10 mouse cellular contexts compared by ENCODE assay signal in genomic region chr3:145729531-145729930, GRCm38 (mm10). TPM values are rescaled to one million over a fixed set of nuclear protein-coding genes. Genes with fewer than 3 reads are reported as not detected.
DNase-seq lines count a peak whose midpoint lies in the region; ATAC-seq and TF ChIP-seq lines count a peak whose summit lies in the region.
"Had no signal": no experiment of that assay in that cellular context is flagged by ENCODE, and none has a peak within 500 bp of the region (broad histone marks: within the 10 kb centered on the region; RNA-seq: fewer than 3 reads in every experiment).

No protein-coding gene starts in this region.

- H3K4me3 ChIP-seq in forebrain, postnatal 0 days (ENCODE audit: low read depth, low read length): no peak overlapping the region
- no peak overlapping the region for H3K4me3 ChIP-seq in forebrain, embryonic 13.5 days
- no peak overlapping the region for H3K4me3 ChIP-seq in kidney, postnatal 0 days (replicated peaks; ENCODE audit: low read depth, low read length)
- H3K4me3 ChIP-seq: limb, embryonic 13.5 days had no signal

- no peaks in the 10 kb centered on the region for H3K4me1 ChIP-seq in forebrain, postnatal 0 days (ENCODE audit: insufficient read depth)
- peaks cover 8% of the 10 kb centered on the region for H3K4me1 ChIP-seq in forebrain, embryonic 13.5 days
- peaks cover 6% of the 10 kb centered on the region; the same call in 1 of the 2 replicates for H3K4me1 ChIP-seq in kidney, postnatal 0 days (replicated peaks; ENCODE audit: insufficient read depth, low read length)

- WGBS in forebrain, postnatal 0 days: 82% methylated on average over 4 of the region's 4 CpGs
- WGBS in forebrain, embryonic 13.5 days: 84% methylated on average over 4 of the region's 4 CpGs
- 60% methylated on average over 4 of the region's 4 CpGs for WGBS in kidney, postnatal 0 days

- peak; percentile 38; the same call in 1 of the 2 replicates for TF ChIP-seq CTCF in forebrain, postnatal 0 days (IDR thresholded peaks at IDR 0.05; ENCODE audit: low read depth)
- peak; percentile 65 for TF ChIP-seq CTCF in kidney, postnatal 0 days (IDR thresholded peaks at IDR 0.05; ENCODE audit: low read depth)

- DNase-seq in forebrain, postnatal 0 days: no peak
- DNase-seq in ES-CJ7 (ENCODE audit: low read depth, low spot score): peak; percentile 40
- peak; percentile 21 for DNase-seq in gastrocnemius, postnatal 14 days
- peak; percentile 22 for DNase-seq in kidney, postnatal 0 days (ENCODE audit: low spot score)
- DNase-seq in retina, embryonic 14.5 days (ENCODE audit: low spot score): peak; percentile 33
- DNase-seq in layer of hippocampus, adult 9-11 months: no peak
- DNase-seq in layer of hippocampus, adult 8-10 months (ENCODE audit: low spot score in 2 of 2): no peak

- no peak overlapping the region for H3K4me2 ChIP-seq in forebrain, postnatal 0 days (ENCODE audit: low read depth)
- no peak overlapping the region for H3K4me2 ChIP-seq in forebrain, embryonic 13.5 days
- no peak overlapping the region for H3K4me2 ChIP-seq in kidney, postnatal 0 days (ENCODE audit: low read length)
- H3K4me2 ChIP-seq: limb, embryonic 13.5 days had no signal

- H3K27ac ChIP-seq in forebrain, postnatal 0 days (ENCODE audit: low read depth, low read length): no peak overlapping the region
- no peak overlapping the region for H3K27ac ChIP-seq in forebrain, embryonic 13.5 days
- no peak overlapping the region for H3K27ac ChIP-seq in kidney, postnatal 0 days
- H3K27ac ChIP-seq: limb, embryonic 13.5 days had no signal

- intact Hi-C loops in gastrocnemius, postnatal 14 days (cut with DNase I; ENCODE audit: low total_unique reads): loop anchor here (5.0 kb wide), 1 partner anchor 147 kb away; no protein-coding TSS in a partner anchor

- no peaks in the 10 kb centered on the region for H3K9me3 ChIP-seq in forebrain, postnatal 0 days (ENCODE audit: low read length)
- H3K9me3 ChIP-seq in forebrain, embryonic 13.5 days (replicated peaks): no peaks in the 10 kb centered on the region
- H3K9me3 ChIP-seq in kidney, postnatal 0 days (replicated peaks; ENCODE audit: low read length): no peaks in the 10 kb centered on the region
- H3K9me3 ChIP-seq: limb, embryonic 13.5 days had no signal

- no peaks in the 10 kb centered on the region for H3K27me3 ChIP-seq in forebrain, postnatal 0 days (ENCODE audit: insufficient read depth, low read length)
- H3K27me3 ChIP-seq in forebrain, embryonic 13.5 days: no peaks in the 10 kb centered on the region
- no peaks in the 10 kb centered on the region for H3K27me3 ChIP-seq in kidney, postnatal 0 days (ENCODE audit: insufficient read depth, low read length)
- H3K27me3 ChIP-seq: limb, embryonic 13.5 days had no signal

- no peaks in the 10 kb centered on the region for H3K36me3 ChIP-seq in forebrain, postnatal 0 days (ENCODE audit: insufficient read depth)
- no peaks in the 10 kb centered on the region for H3K36me3 ChIP-seq in forebrain, embryonic 13.5 days (ENCODE audit: poor library complexity, severe bottlenecking)
- H3K36me3 ChIP-seq in kidney, postnatal 0 days (ENCODE audit: insufficient read depth, low read length): no peaks in the 10 kb centered on the region
- H3K36me3 ChIP-seq: G1E; limb, embryonic 13.5 days had no signal

- ATAC-seq in forebrain, postnatal 0 days: no peak
- no peak for ATAC-seq in forebrain, embryonic 13.5 days
- ATAC-seq in kidney, postnatal 0 days (replicated peaks; ENCODE audit: low FRiP score, low read depth): no peak

- H3K9ac ChIP-seq in forebrain, postnatal 0 days: no peak overlapping the region
- H3K9ac ChIP-seq in forebrain, embryonic 13.5 days: no peak overlapping the region
- no peak overlapping the region for H3K9ac ChIP-seq in kidney, postnatal 0 days (ENCODE audit: low read depth, low read length)
- H3K9ac ChIP-seq: limb, embryonic 13.5 days had no signal

RNA-seq across cellular contexts. Expression of gene Ddah1, which starts 28.9 kb away (rescaled TPM):
- total RNA-seq in forebrain, postnatal 0 days (2014; rRNA removed): 112 and 147 TPM in 2 replicates
- polyA plus RNA-seq in forebrain, postnatal 0 days (2015; fragmentation: Nextera tagmentation; extraction: Ambion mirVana): 168 and 206 TPM in 2 replicates
- 128 and 149 TPM in 2 replicates for polyA plus RNA-seq in forebrain, embryonic 13.5 days (2015; fragmentation: Nextera tagmentation; extraction: Ambion mirVana)
- total RNA-seq in gastrocnemius, postnatal 14 days (2021): 1 to 10 TPM; 6.7 to 9.6 TPM
- 108 and 119 TPM in 2 replicates for polyA plus RNA-seq in kidney, postnatal 0 days (2015; fragmentation: Nextera tagmentation; extraction: Ambion mirVana)
- total RNA-seq in layer of hippocampus, adult 8-10 months (2022): 10 to 100 TPM; 55.4 to 64.4 (median 60.5) TPM
- polyA plus RNA-seq: G1E had no signal

Comparison
In these comparisons a context has a peak if more than half of its experiments do, and no peak if none do; other contexts are left out.
1. DNase-seq: peak in ES-CJ7 (single experiment), gastrocnemius, postnatal 14 days (single experiment), kidney, postnatal 0 days (single experiment) and retina, embryonic 14.5 days (single experiment); none in forebrain, postnatal 0 days (single experiment), layer of hippocampus, adult 9-11 months (single experiment) and layer of hippocampus, adult 8-10 months (0 of 2).
2. RNA of gene Ddah1, which starts 28.9 kb away (total RNA-seq): 112 to 147 TPM in forebrain, postnatal 0 days and 55.4 to 64.4 TPM in layer of hippocampus, adult 8-10 months; 6.7 to 9.6 TPM in gastrocnemius, postnatal 14 days; every median in the first group is over 4 times any median in the second.